Mouse (Mus musculus) myocyte (in vitro differentiated cells): ENCODE data around the gene Amn1.

ENCODE experiments used
- CEBPB ChIP-seq: IDR thresholded peaks from 2 replicates; pipeline ENCODE4 v1.6.1; 2011; ENCODE audit warnings: mild to moderate bottlenecking, moderate library complexity; ENCODE audit not compliant: poor library complexity, insufficient read depth, severe bottlenecking
- E2F4 ChIP-seq: IDR thresholded peaks from one replicate; pipeline ENCODE4 v1.6.1; 2011; ENCODE audit warnings: mild to moderate bottlenecking, control low read depth, moderate library complexity; ENCODE audit not compliant: insufficient read depth
- MAX ChIP-seq: IDR thresholded peaks from one replicate; pipeline ENCODE4 v1.6.1; 2011; ENCODE audit warnings: low read depth, mild to moderate bottlenecking, control low read depth
- MYOG ChIP-seq, 3 experiments: IDR thresholded peaks; one replicate each; pipeline ENCODE4 v1.6.1; 2011; ENCODE audit warnings: control low read depth in 2 of 3, low read depth in 2 of 3, mild to moderate bottlenecking in 2 of 3; ENCODE audit not compliant: insufficient read length in 2 of 3, control insufficient read depth in 1 of 3, insufficient read depth in 1 of 3
- POLR2A ChIP-seq: IDR thresholded peaks from one replicate; pipeline ENCODE4 v1.6.1; 2011; ENCODE audit warnings: low read depth, mild to moderate bottlenecking, control low read depth, moderate library complexity; ENCODE audit not compliant: insufficient read length
- POLR2AphosphoS2 ChIP-seq: IDR thresholded peaks from one replicate; pipeline ENCODE4 v1.6.1; 2011; ENCODE audit warnings: low read depth, control low read depth; ENCODE audit not compliant: insufficient read length
- TCF12 ChIP-seq: IDR thresholded peaks from one replicate; pipeline ENCODE4 v1.6.1; 2011; ENCODE audit warnings: mild to moderate bottlenecking, control low read depth; ENCODE audit not compliant: poor library complexity, insufficient read depth, severe bottlenecking
- TCF3 ChIP-seq: IDR thresholded peaks from one replicate; pipeline ENCODE4 v1.6.1; 2011; ENCODE audit warnings: low read depth, control low read depth; ENCODE audit not compliant: insufficient read length
- USF1 ChIP-seq: IDR thresholded peaks from one replicate; pipeline ENCODE4 v1.6.1; 2011; ENCODE audit warnings: low read depth, mild to moderate bottlenecking, control low read depth, moderate library complexity

- TF ChIP-seq POLR2A = no peak
- TF ChIP-seq TCF12 = no peak
- TF ChIP-seq E2F4 = no peak
- TF ChIP-seq POLR2AphosphoS2 = no peak
- TF ChIP-seq MAX = no peak
- TF ChIP-seq MYOG (IDR thresholded peaks at IDR 0.05; ENCODE audit: control insufficient read depth in 1 of 3, insufficient read depth in 1 of 3, insufficient read length in 2 of 3, low read depth in 2 of 3) = no peak
- TF ChIP-seq TCF3 = no peak
- TF ChIP-seq CEBPB = no peak
- TF ChIP-seq USF1 = no peak
These were observed 10.1 kb upstream of the Amn1 start for GRCm38 (mm10) chr6:149198572-149198971.
